Mouse (Mus musculus): ENCODE measurements at regions not wholly inside any gene's neighbourhood (a gene's known extent, or its start where the extent isn't known, plus 50 kb on each side); places are given as distances from the start of the nearest gene placed in this dataset.
"Not testable (repeated sequence)": the region's sequence is repeated elsewhere in the genome, so short reads cannot be mapped to it uniquely, and the experiment has no call there.

- no peak for ATAC-seq (ENCODE audit: insufficient number of reproducible peaks, low FRiP score)
- H3K4me2 ChIP-seq = no peak overlapping the region
- 0 out of 2 replicates have a peak, but pooled peaks cover 4% of the 10 kb centered on the region for H3K9me3 ChIP-seq (replicated peaks)
- H3K4me1 ChIP-seq (replicated peaks) = peaks cover 21% of the 10 kb centered on the region
- no peak overlapping the region for H3K4me3 ChIP-seq
- 30% methylated on average over 2 of the region's 2 CpGs for WGBS
- no peaks in the 10 kb centered on the region for H3K36me3 ChIP-seq
- H3K27ac ChIP-seq (ENCODE audit: poor library complexity, severe bottlenecking) = no peak overlapping the region
- no peak overlapping the region for H3K9ac ChIP-seq
- no peaks in the 10 kb centered on the region for H3K27me3 ChIP-seq (replicated peaks)
Observed at GRCm38 (mm10) chr4:10707658-10708056, 166.6 kb upstream of the 2610301B20Rik start.

DNA sequence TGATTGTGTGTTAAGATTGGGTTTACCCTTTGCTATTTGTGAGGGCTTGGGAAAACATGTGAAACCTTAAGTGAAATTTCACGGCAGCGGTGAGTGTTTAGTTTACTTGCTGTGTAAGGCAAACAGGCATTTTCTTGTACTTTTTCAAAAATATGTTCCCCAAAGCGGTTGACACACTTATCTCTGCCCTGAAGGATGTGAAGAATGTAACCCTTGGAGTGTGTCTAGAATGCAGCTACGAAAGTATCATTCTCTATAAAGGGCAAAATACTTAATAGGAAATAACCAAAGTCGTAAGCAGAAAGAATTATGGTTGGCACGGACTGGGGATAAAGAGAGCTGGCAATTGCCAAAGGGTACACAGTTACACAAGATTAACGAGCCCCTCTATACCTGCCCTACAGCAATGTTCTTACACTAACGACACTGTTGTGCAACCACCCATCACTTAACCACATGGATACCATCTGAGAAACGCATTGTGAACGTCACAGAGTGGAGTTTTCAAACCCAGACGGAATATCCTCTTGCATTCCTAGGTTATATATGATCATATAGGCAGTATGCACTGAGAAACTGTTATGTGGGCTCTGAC is 162.3 kb upstream of the 2610301B20Rik start:
- H3K9ac ChIP-seq = no peak overlapping the region
- no peaks in the 10 kb centered on the region for H3K9me3 ChIP-seq (replicated peaks)
- no peaks in the 10 kb centered on the region for H3K36me3 ChIP-seq
- H3K27me3 ChIP-seq (replicated peaks) = no peaks in the 10 kb centered on the region
- no peak overlapping the region for H3K4me3 ChIP-seq
- H3K4me1 ChIP-seq (replicated peaks) = 0 out of 2 replicates have a peak, but pooled peaks cover 4% of the 10 kb centered on the region
- H3K27ac ChIP-seq (ENCODE audit: poor library complexity, severe bottlenecking) = no peak overlapping the region
- 71% methylated on average over 11 of the region's 11 CpGs for WGBS
- no peak overlapping the region for H3K4me2 ChIP-seq
- no peak for ATAC-seq (ENCODE audit: insufficient number of reproducible peaks, low FRiP score)

DNA sequence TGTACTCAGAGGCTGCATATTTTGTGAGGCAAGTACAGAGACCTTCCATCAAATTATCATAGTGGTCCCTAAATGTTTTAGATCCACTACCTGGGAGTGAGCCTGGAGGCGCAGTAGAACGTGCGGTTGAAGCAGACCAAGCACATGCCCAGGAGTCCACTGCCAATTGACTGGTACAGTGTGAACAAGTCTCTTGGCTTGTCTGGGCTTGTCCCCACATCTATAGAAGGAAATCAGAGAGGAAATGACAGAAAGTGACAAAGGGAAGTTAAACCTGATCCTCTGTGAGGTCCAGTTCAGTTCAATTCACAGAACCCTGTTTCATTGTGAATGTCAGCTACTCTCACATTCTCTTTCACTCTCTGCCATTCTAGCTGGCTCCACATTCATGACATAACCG is 151.0 kb upstream of the 2610301B20Rik start:
- no peak overlapping the region for H3K27ac ChIP-seq (ENCODE audit: poor library complexity, severe bottlenecking)
- H3K4me3 ChIP-seq = no peak overlapping the region
- H3K9me3 ChIP-seq (replicated peaks) = no peaks in the 10 kb centered on the region
- no peaks in the 10 kb centered on the region for H3K27me3 ChIP-seq (replicated peaks)
- no peak overlapping the region for H3K4me2 ChIP-seq
- no peaks in the 10 kb centered on the region for H3K36me3 ChIP-seq
- H3K9ac ChIP-seq = no peak overlapping the region
- 94% methylated on average over 4 of the region's 4 CpGs for WGBS
- ATAC-seq (ENCODE audit: insufficient number of reproducible peaks, low FRiP score) = no peak
- H3K4me1 ChIP-seq (replicated peaks) = peaks cover 7% of the 10 kb centered on the region

GRCm38 (mm10) chr4:10727894-10728293 is 146.4 kb upstream of the 2610301B20Rik start:
- H3K4me3 ChIP-seq = no peak overlapping the region
- ATAC-seq (ENCODE audit: insufficient number of reproducible peaks, low FRiP score) = no peak
- WGBS = 66% methylated on average over 3 of the region's 3 CpGs
- H3K27ac ChIP-seq (ENCODE audit: poor library complexity, severe bottlenecking) = no peak overlapping the region
- no peaks in the 10 kb centered on the region for H3K9me3 ChIP-seq (replicated peaks)
- H3K36me3 ChIP-seq = no peaks in the 10 kb centered on the region
- H3K4me1 ChIP-seq (replicated peaks) = peaks cover 19% of the 10 kb centered on the region
- H3K9ac ChIP-seq = no peak overlapping the region
- H3K4me2 ChIP-seq = no peak overlapping the region
- no peaks in the 10 kb centered on the region for H3K27me3 ChIP-seq (replicated peaks)

DNA sequence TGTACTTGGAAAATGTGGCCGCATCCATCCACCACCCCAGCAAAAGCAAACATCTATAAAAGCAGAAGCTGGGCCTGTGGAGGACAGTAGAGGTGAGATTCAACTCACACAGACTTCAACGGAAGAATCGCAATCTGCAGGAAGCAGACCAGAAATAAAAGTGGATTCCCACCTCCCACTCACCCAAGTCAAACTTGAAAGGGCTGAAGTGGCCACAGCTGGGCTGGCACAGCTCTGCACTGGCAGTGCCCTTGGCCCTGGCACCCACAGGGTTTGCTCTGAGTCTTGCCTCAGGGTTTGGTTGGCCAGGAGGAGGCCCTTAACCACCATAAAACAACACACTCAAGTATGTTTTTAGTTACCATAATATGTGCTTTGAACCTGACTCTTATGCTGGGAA is 129.1 kb upstream of the 2610301B20Rik start:
- Histone ChIP-seq H3K4me2 (no peak overlapping the region), H3K4me3 (no peak overlapping the region), H3K27ac (ENCODE audit: poor library complexity, severe bottlenecking) (no peak overlapping the region), H3K9me3 (replicated peaks) (no peaks in the 10 kb centered on the region), H3K27me3 (replicated peaks) (no peaks in the 10 kb centered on the region), H3K4me1 (replicated peaks) (no peaks in the 10 kb centered on the region), H3K9ac (no peak overlapping the region), H3K36me3 (no peaks in the 10 kb centered on the region)
- 83% methylated on average over 3 of the region's 3 CpGs for WGBS
- no peak for ATAC-seq (ENCODE audit: insufficient number of reproducible peaks, low FRiP score)

DNA sequence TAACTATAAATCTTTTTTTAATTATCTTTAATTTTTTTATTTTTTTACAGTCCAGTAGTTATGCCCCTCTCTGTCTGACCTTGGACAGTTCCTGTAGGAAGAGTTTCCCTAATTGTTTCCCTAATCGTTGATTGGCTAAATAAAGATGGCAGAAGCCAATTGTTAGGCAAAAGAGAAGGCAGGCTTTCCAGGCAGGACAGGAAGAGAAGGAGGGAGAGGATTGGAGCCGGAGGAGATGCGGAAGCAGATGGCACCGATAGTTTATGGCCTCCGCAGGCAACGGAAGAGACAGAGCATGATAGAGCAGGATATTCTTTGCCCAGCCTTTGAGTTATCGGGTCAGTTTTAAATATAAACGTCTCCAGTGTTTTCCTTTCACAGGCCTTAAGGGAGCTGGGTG is 125.5 kb upstream of the 2610301B20Rik start:
- Histone ChIP-seq H3K9ac (no peak overlapping the region), H3K36me3 (no peaks in the 10 kb centered on the region), H3K4me1 (replicated peaks) (no peaks in the 10 kb centered on the region), H3K4me2 (no peak overlapping the region), H3K27me3 (replicated peaks) (no peaks in the 10 kb centered on the region), H3K27ac (ENCODE audit: poor library complexity, severe bottlenecking) (no peak overlapping the region), H3K9me3 (replicated peaks) (no peaks in the 10 kb centered on the region), H3K4me3 (no peak overlapping the region)
- no peak for ATAC-seq (ENCODE audit: insufficient number of reproducible peaks, low FRiP score)
- 73% methylated on average over 8 of the region's 8 CpGs for WGBS

- 80% methylated on average over 6 of the region's 6 CpGs for WGBS
- not testable (repeated sequence) for H3K4me1 ChIP-seq (replicated peaks); H3K36me3 ChIP-seq; H3K9me3 ChIP-seq (replicated peaks); H3K4me3 ChIP-seq; ATAC-seq (ENCODE audit: insufficient number of reproducible peaks, low FRiP score); H3K27me3 ChIP-seq (replicated peaks); H3K9ac ChIP-seq; H3K4me2 ChIP-seq; H3K27ac ChIP-seq (ENCODE audit: poor library complexity, severe bottlenecking)
Observed at GRCm38 (mm10) chr4:10750377-10751062, 123.8 kb upstream of the 2610301B20Rik start.

DNA sequence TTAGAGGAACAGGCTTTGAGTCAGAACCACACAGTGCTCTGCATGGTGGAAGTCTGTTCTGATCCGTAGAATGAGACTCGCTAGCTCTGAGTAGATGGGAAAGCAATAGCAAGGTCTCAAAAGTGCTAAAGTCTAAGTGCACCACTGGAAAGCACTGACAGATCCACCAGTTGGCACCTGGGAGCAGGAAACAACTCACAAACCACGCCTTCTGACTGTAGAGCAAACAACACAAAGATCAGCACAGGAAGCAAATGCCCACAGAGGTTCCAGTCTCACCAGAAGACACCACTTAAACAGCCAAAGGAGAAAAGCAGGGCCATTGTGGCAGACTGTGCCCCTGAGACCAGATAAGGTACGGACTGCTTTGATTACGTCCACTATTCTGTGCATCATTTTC is 121.1 kb upstream of the 2610301B20Rik start:
- H3K36me3 ChIP-seq = no peaks in the 10 kb centered on the region
- ATAC-seq (ENCODE audit: insufficient number of reproducible peaks, low FRiP score) = no peak

GRCm38 (mm10) chr4:10759491-10759890 is 114.8 kb upstream of the 2610301B20Rik start:
- Histone ChIP-seq H3K27ac (ENCODE audit: poor library complexity, severe bottlenecking) (no peak overlapping the region), H3K9ac (no peak overlapping the region), H3K9me3 (replicated peaks) (peaks cover 3% of the 10 kb centered on the region; the same call in 1 of the 2 replicates), H3K4me3 (no peak overlapping the region), H3K36me3 (no peaks in the 10 kb centered on the region), H3K27me3 (replicated peaks) (no peaks in the 10 kb centered on the region), H3K4me1 (replicated peaks) (no peaks in the 10 kb centered on the region), H3K4me2 (no peak overlapping the region)
- no peak for ATAC-seq (ENCODE audit: insufficient number of reproducible peaks, low FRiP score)
- 90% methylated on average over 4 of the region's 4 CpGs for WGBS

More for the DNA sequence above, 121.1 kb upstream of the 2610301B20Rik start:
- no peak overlapping the region for H3K4me2 ChIP-seq
- 77% methylated on average over 5 of the region's 5 CpGs for WGBS
- no peaks in the 10 kb centered on the region for H3K4me1 ChIP-seq (replicated peaks)
- H3K9ac ChIP-seq = no peak overlapping the region
- H3K9me3 ChIP-seq (replicated peaks) = no peaks in the 10 kb centered on the region
- H3K27ac ChIP-seq (ENCODE audit: poor library complexity, severe bottlenecking) = no peak overlapping the region
- no peaks in the 10 kb centered on the region for H3K27me3 ChIP-seq (replicated peaks)
- H3K4me3 ChIP-seq = no peak overlapping the region

DNA sequence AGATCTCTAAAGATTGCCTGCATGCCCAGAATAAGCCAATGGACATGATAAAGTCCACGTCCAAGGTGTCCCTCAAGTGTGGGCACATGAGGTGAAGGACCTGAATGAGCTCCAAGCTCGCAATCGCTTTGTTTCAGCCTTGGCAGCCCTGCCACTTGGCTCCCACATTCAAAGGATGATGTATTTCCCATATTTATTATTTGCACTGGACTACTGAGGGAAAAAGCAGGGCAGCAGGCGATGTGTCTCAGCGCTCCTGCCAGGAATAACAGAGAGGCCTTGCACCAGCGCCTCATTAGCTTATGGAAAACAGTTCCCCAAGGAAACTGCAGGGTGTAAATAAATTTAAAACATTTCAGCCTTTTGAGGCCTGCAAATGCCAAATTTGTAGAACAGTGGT is 106.6 kb upstream of the 2610301B20Rik start:
- H3K4me1 ChIP-seq (replicated peaks) = no peaks in the 10 kb centered on the region
- WGBS = 77% methylated on average over 6 of the region's 6 CpGs
- no peaks in the 10 kb centered on the region for H3K36me3 ChIP-seq
- no peak overlapping the region for H3K4me3 ChIP-seq
- H3K9me3 ChIP-seq (replicated peaks) = no peaks in the 10 kb centered on the region
- ATAC-seq (ENCODE audit: insufficient number of reproducible peaks, low FRiP score) = no peak
- no peak overlapping the region for H3K9ac ChIP-seq
- no peak overlapping the region for H3K4me2 ChIP-seq
- no peak overlapping the region for H3K27ac ChIP-seq (ENCODE audit: poor library complexity, severe bottlenecking)
- H3K27me3 ChIP-seq (replicated peaks) = no peaks in the 10 kb centered on the region

DNA sequence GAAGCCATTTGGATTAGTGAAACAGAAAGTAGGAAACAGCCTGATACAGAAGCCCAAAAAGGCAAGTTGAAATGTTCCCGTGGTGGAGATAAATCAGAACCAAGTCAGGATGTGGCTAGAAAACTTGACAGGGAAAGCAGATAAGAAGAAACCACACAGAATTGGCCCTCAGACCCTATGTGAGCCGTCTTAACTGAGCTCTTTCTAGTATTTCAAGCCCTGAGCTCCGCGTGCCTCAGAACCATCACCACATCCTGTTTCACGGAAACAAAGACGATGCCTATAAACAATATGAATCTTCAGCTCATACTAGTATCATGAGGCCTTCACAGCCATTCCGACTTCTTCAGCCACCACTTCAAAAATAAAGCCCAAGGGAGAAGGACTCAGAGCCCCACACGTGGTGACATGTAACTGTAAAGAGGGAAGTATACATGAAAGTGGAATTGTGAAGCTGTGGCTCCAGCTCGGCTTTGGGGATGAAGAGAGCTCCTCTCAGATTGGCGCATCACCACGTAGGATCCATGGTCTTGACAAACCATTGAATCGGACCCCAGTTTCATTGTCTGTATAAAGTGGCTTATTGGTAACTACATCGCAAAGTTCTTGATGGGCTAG is 104.2 kb upstream of the 2610301B20Rik start:
- no peaks in the 10 kb centered on the region for H3K36me3 ChIP-seq
- H3K27ac ChIP-seq (ENCODE audit: poor library complexity, severe bottlenecking) = no peak overlapping the region
- H3K27me3 ChIP-seq (replicated peaks) = no peaks in the 10 kb centered on the region
- H3K4me3 ChIP-seq = no peak overlapping the region
- H3K9me3 ChIP-seq (replicated peaks) = peaks cover 4% of the 10 kb centered on the region; the same call in 1 of the 2 replicates
- H3K4me1 ChIP-seq (replicated peaks) = peaks cover 6% of the 10 kb centered on the region
- H3K9ac ChIP-seq = no peak overlapping the region
- ATAC-seq (ENCODE audit: insufficient number of reproducible peaks, low FRiP score) = no peak
- H3K4me2 ChIP-seq = no peak overlapping the region
- WGBS = 78% methylated on average over 13 of the region's 13 CpGs

Data from heart, embryonic 12.5 days (tissue).